Mouse (Mus musculus) right cerebral cortex, postnatal 4 days (tissue): ENCODE measurements around the gene Ankrd61.

Experiments used
- DNase-seq: peaks from one replicate; pipeline ENCODE4 v3.0.0-alpha.2; 2022

Gene Ankrd61

GRCm38 (mm10) chr5:143892255-143892886 lies 5.1 kb downstream of the Ankrd61 start:
- DNase-seq: no peak

- no peak for DNase-seq
Measured at GRCm38 (mm10) chr5:143890741-143891140, 6.7 kb downstream of the Ankrd61 start.

- no peak for DNase-seq
Measured at GRCm38 (mm10) chr5:143885274-143885673, 12.2 kb downstream of the Ankrd61 start.

- DNase-seq: no peak
Measured at GRCm38 (mm10) chr5:143874571-143874970, 22.9 kb downstream of the Ankrd61 start.

GRCm38 (mm10) chr5:143871547-143872169 lies 25.8 kb downstream of the Ankrd61 start:
- DNase-seq: no peak
